In genomic region chr16:4586531-4587123, GRCm38 (mm10) we compare ENCODE assay signal across 8 mouse cellular contexts. TPM values are rescaled to one million over a fixed set of nuclear protein-coding genes. Genes with fewer than 3 reads are reported as not detected.
DNase-seq lines count a peak whose midpoint lies in the region; ATAC-seq lines count a peak whose summit lies in the region.

No protein-coding gene starts in this region.

- H3K27ac ChIP-seq in forebrain, embryonic 14.5 days (ENCODE audit: low read depth, low read length) = peak overlapping the region; percentile 66
- peak overlapping the region; percentile 79 for H3K27ac ChIP-seq in neural tube, embryonic 15.5 days (replicated peaks)

- peak; percentile 98 for DNase-seq in ES-CJ7 (ENCODE audit: low read depth, low spot score)
- peak; percentile 90 for DNase-seq in cerebellum, adult 11 months
- DNase-seq in forebrain, embryonic 14.5 days (ENCODE audit: low spot score) = peak; percentile 97
- peak; percentile 98 to 99 for DNase-seq in heart, postnatal 14 days
- peak; percentile 93 for DNase-seq in layer of hippocampus, adult 11-12 months (ENCODE audit: low spot score)
- DNase-seq in lung, adult 18-20 months = peak; percentile 99
- peak; percentile 97 for DNase-seq in testis, postnatal 14 days (ENCODE audit: low spot score)

- peak overlapping the region; percentile 58 for H3K4me2 ChIP-seq in forebrain, embryonic 14.5 days (ENCODE audit: low read length)
- peak overlapping the region; percentile 72 for H3K4me2 ChIP-seq in neural tube, embryonic 15.5 days

- intact Hi-C loops in heart, postnatal 14 days (cut with DNase I) = no loop called here

- H3K4me1 ChIP-seq in forebrain, embryonic 14.5 days (ENCODE audit: control insufficient read depth, insufficient read depth, low read length) = no peaks in the 10 kb centered on the region
- H3K4me1 ChIP-seq in neural tube, embryonic 15.5 days = peaks cover 20% of the 10 kb centered on the region

- no peaks in the 10 kb centered on the region for H3K9me3 ChIP-seq in forebrain, embryonic 14.5 days (replicated peaks; ENCODE audit: control insufficient read depth, low read length)
- H3K9me3 ChIP-seq in neural tube, embryonic 15.5 days (replicated peaks) = no peaks in the 10 kb centered on the region

- 0 out of 2 replicates have a peak, but pooled peaks cover 3% of the 10 kb centered on the region for H3K36me3 ChIP-seq in forebrain, embryonic 14.5 days (ENCODE audit: control insufficient read depth, insufficient read depth, low read length)
- 0 out of 2 replicates have a peak, but pooled peaks cover 4% of the 10 kb centered on the region for H3K36me3 ChIP-seq in neural tube, embryonic 15.5 days

- no peaks in the 10 kb centered on the region for H3K27me3 ChIP-seq in forebrain, embryonic 14.5 days (replicated peaks; ENCODE audit: control insufficient read depth, insufficient read depth, low read length)
- H3K27me3 ChIP-seq in neural tube, embryonic 15.5 days (replicated peaks) = no peaks in the 10 kb centered on the region

- peak; percentile 98 for ATAC-seq in forebrain, embryonic 14.5 days
- peak; percentile 94 for ATAC-seq in neural tube, embryonic 15.5 days (ENCODE audit: low FRiP score)

- peak overlapping the region; percentile 64 for H3K9ac ChIP-seq in forebrain, embryonic 14.5 days (ENCODE audit: low read length)
- peak overlapping the region; percentile 46 for H3K9ac ChIP-seq in neural tube, embryonic 15.5 days (replicated peaks)

- peak overlapping the region; percentile 46 for H3K4me3 ChIP-seq in forebrain, embryonic 14.5 days (ENCODE audit: low read depth, low read length)
- H3K4me3 ChIP-seq in neural tube, embryonic 15.5 days (replicated peaks) = peak overlapping the region; percentile 53

- under 1% methylated on average over 43 of the region's 43 CpGs for WGBS in forebrain, embryonic 14.5 days
- WGBS in neural tube, embryonic 15.5 days = under 1% methylated on average over 43 of the region's 43 CpGs

RNA-seq across cellular contexts. Expression of gene Glis2, which starts 7.9 kb away (rescaled TPM):
- 9.0 and 10.0 TPM in 2 replicates for polyA plus RNA-seq in forebrain, embryonic 14.5 days (2014; fragmentation: Nextera tagmentation; extraction: Ambion mirVana)
- 10 to 100 TPM; 20.8 to 23.0 TPM for total RNA-seq in heart, postnatal 14 days (2021)
- polyA plus RNA-seq in neural tube, embryonic 15.5 days (2015; fragmentation: Nextera tagmentation; extraction: Ambion mirVana) = 17.2 and 18.7 TPM in 2 replicates

RNA-seq across cellular contexts. Expression of gene Tfap4, which starts 27.0 kb away (rescaled TPM):
- polyA plus RNA-seq in forebrain, embryonic 14.5 days (2014; fragmentation: Nextera tagmentation; extraction: Ambion mirVana) = 9.1 and 12.0 TPM in 2 replicates
- 1 to 10 TPM; 3.0 to 3.1 TPM for total RNA-seq in heart, postnatal 14 days (2021)
- 8.6 and 12.3 TPM in 2 replicates for polyA plus RNA-seq in neural tube, embryonic 15.5 days (2015; fragmentation: Nextera tagmentation; extraction: Ambion mirVana)

RNA-seq across cellular contexts. Expression of gene Pam16, which starts 38.2 kb away (rescaled TPM):
- 160 and 192 TPM in 2 replicates for polyA plus RNA-seq in forebrain, embryonic 14.5 days (2014; fragmentation: Nextera tagmentation; extraction: Ambion mirVana)
- 100 to 1,000 TPM; 119 to 137 TPM for total RNA-seq in heart, postnatal 14 days (2021)
- polyA plus RNA-seq in neural tube, embryonic 15.5 days (2015; fragmentation: Nextera tagmentation; extraction: Ambion mirVana) = 150 and 179 TPM in 2 replicates

RNA-seq across cellular contexts. Expression of gene Srl, which starts 45.0 kb away (rescaled TPM):
- 34.0 and 34.1 TPM in 2 replicates for polyA plus RNA-seq in forebrain, embryonic 14.5 days (2014; fragmentation: Nextera tagmentation; extraction: Ambion mirVana)
- 1,000 to 10,000 TPM; 1,039 to 1,112 TPM for total RNA-seq in heart, postnatal 14 days (2021)
- 22.4 and 26.3 TPM in 2 replicates for polyA plus RNA-seq in neural tube, embryonic 15.5 days (2015; fragmentation: Nextera tagmentation; extraction: Ambion mirVana)

RNA-seq across cellular contexts. Expression of gene Vasn, which starts 53.1 kb away (rescaled TPM):
- polyA plus RNA-seq in forebrain, embryonic 14.5 days (2014; fragmentation: Nextera tagmentation; extraction: Ambion mirVana) = 2.1 and 2.8 TPM in 2 replicates
- total RNA-seq in heart, postnatal 14 days (2021) = 10 to 100 TPM; 12.1 to 14.7 TPM
- 7.1 and 8.8 TPM in 2 replicates for polyA plus RNA-seq in neural tube, embryonic 15.5 days (2015; fragmentation: Nextera tagmentation; extraction: Ambion mirVana)

Comparison
In these comparisons a context has a peak if more than half of its experiments do, and no peak if none do; other contexts are left out.
1. Peak in every context shown above with its lines: DNase-seq, ATAC-seq, H3K4me3 ChIP-seq and H3K27ac ChIP-seq.